ENCODE assay signal across 10 mouse cellular contexts in genomic region chr16:18250231-18250630, GRCm38 (mm10). TPM values are rescaled to one million over a fixed set of nuclear protein-coding genes. Genes with fewer than 3 reads are reported as not detected.
DNase-seq lines count a peak whose midpoint lies in the region; ATAC-seq and TF ChIP-seq lines count a peak whose summit lies in the region.
"Had no signal": no experiment of that assay in that cellular context is flagged by ENCODE, and none has a peak within 500 bp of the region (broad histone marks: within the 10 kb centered on the region; RNA-seq: fewer than 3 reads in every experiment).

No protein-coding gene starts in this region.

- H3K4me1 ChIP-seq in heart, embryonic 15.5 days (replicated peaks): peaks cover 34% of the 10 kb centered on the region
- H3K4me1 ChIP-seq in G1E (ENCODE audit: insufficient read depth, low read depth, low read length): peaks cover 68% of the 10 kb centered on the region
- peaks cover 50% of the 10 kb centered on the region for H3K4me1 ChIP-seq in hindbrain, embryonic 13.5 days (replicated peaks)
- H3K4me1 ChIP-seq in midbrain, embryonic 11.5 days (ENCODE audit: control insufficient read depth, insufficient read depth, low read length): peaks cover 30% of the 10 kb centered on the region

- peak overlapping the region; percentile 96 for H3K4me3 ChIP-seq in heart, embryonic 15.5 days
- peak overlapping the region; percentile 95 for H3K4me3 ChIP-seq in G1E (ENCODE audit: low read depth, low read length)
- peak overlapping the region; percentile 95 for H3K4me3 ChIP-seq in hindbrain, embryonic 13.5 days
- H3K4me3 ChIP-seq in midbrain, embryonic 11.5 days (ENCODE audit: low read depth, low read length): peak overlapping the region; percentile 96

- no peak for ATAC-seq in heart, embryonic 15.5 days (replicated peaks; ENCODE audit: insufficient number of reproducible peaks, insufficient read depth, low FRiP score, low read depth)
- ATAC-seq in G1E (ENCODE audit: extremely low read depth, insufficient number of reproducible peaks, low FRiP score, poor library complexity, severe bottlenecking): no peak
- no peak for ATAC-seq in hindbrain, embryonic 13.5 days (ENCODE audit: low FRiP score)
- no peak for ATAC-seq in midbrain, embryonic 11.5 days (ENCODE audit: low FRiP score)
- ATAC-seq in monocyte, adult 5-6 weeks (replicated peaks; ENCODE audit: insufficient number of reproducible peaks, low FRiP score, low TSS enrichment, poor library complexity, severe bottlenecking): no peak
- ATAC-seq in frontal cortex, adult (ENCODE audit: low TSS enrichment): no peak

- no peak for DNase-seq in heart, adult 8-10 months (ENCODE audit: low spot score)
- no peak for DNase-seq in G1E (ENCODE audit: low spot score)
- DNase-seq in midbrain, embryonic 11.5 days (ENCODE audit: low spot score, missing footprints): no peak
- DNase-seq in spleen, adult 18-20 months: no peak
- DNase-seq: cerebellum, adult 9-11 months had no signal

- peak overlapping the region; percentile 89 for H3K4me2 ChIP-seq in heart, embryonic 15.5 days
- peak overlapping the region; percentile 96 for H3K4me2 ChIP-seq in hindbrain, embryonic 13.5 days
- peak overlapping the region; percentile 92 for H3K4me2 ChIP-seq in midbrain, embryonic 11.5 days

- no peaks in the 10 kb centered on the region for H3K9me3 ChIP-seq in heart, embryonic 15.5 days (replicated peaks)
- no peaks in the 10 kb centered on the region for H3K9me3 ChIP-seq in G1E (replicated peaks)
- no peaks in the 10 kb centered on the region for H3K9me3 ChIP-seq in hindbrain, embryonic 13.5 days
- H3K9me3 ChIP-seq in midbrain, embryonic 11.5 days (ENCODE audit: control insufficient read depth, low read length): no peaks in the 10 kb centered on the region

- no peaks in the 10 kb centered on the region for H3K27me3 ChIP-seq in heart, embryonic 15.5 days
- no peaks in the 10 kb centered on the region for H3K27me3 ChIP-seq in G1E (ENCODE audit: insufficient read depth, low read length)
- H3K27me3 ChIP-seq in hindbrain, embryonic 13.5 days: no peaks in the 10 kb centered on the region
- H3K27me3 ChIP-seq in midbrain, embryonic 11.5 days (ENCODE audit: control insufficient read depth, insufficient read depth, low read length): no peaks in the 10 kb centered on the region

- no peak for TF ChIP-seq CTCF in G1E (IDR thresholded peaks at IDR 0.05; ENCODE audit: low read depth, low read length)

- peak overlapping the region; percentile 93; the same call in 1 of the 2 replicates for H3K27ac ChIP-seq in heart, embryonic 15.5 days
- no peak overlapping the region for H3K27ac ChIP-seq in hindbrain, embryonic 13.5 days
- no peak overlapping the region for H3K27ac ChIP-seq in midbrain, embryonic 11.5 days (ENCODE audit: low read depth, low read length)

- WGBS in heart, embryonic 15.5 days: 60% methylated on average over 4 of the region's 4 CpGs
- 54% methylated on average over 4 of the region's 4 CpGs for WGBS in hindbrain, embryonic 13.5 days
- WGBS in midbrain, embryonic 11.5 days: 54% methylated on average over 4 of the region's 4 CpGs

- peaks cover 63% of the 10 kb centered on the region for H3K36me3 ChIP-seq in heart, embryonic 15.5 days
- H3K36me3 ChIP-seq in G1E (replicated peaks): peaks cover 78% of the 10 kb centered on the region
- peaks cover 63% of the 10 kb centered on the region for H3K36me3 ChIP-seq in hindbrain, embryonic 13.5 days
- peaks cover 36% of the 10 kb centered on the region for H3K36me3 ChIP-seq in midbrain, embryonic 11.5 days (ENCODE audit: control insufficient read depth, insufficient read depth, low read length)

- H3K9ac ChIP-seq in heart, embryonic 15.5 days: peak overlapping the region; percentile 86
- peak overlapping the region; percentile 87 for H3K9ac ChIP-seq in hindbrain, embryonic 13.5 days
- peak overlapping the region; percentile 93 for H3K9ac ChIP-seq in midbrain, embryonic 11.5 days (ENCODE audit: low read length)

RNA-seq across cellular contexts. Expression of gene Ranbp1, which starts 1.7 kb away (rescaled TPM):
- 301 and 339 TPM in 2 replicates for polyA plus RNA-seq in heart, embryonic 15.5 days (2015; fragmentation: Nextera tagmentation; extraction: Ambion mirVana)
- total RNA-seq in heart, adult 8-10 months (2022): 10 to 100 TPM; 30.5 to 40.3 (median 34.7) TPM
- total RNA-seq in G1E (2014; fragmentation: Nextera tagmentation): 543 and 645 TPM in 2 replicates
- total RNA-seq in G1E (2017): 405 and 431 TPM in 2 replicates
- polyA plus RNA-seq in G1E (2012): 1,262 and 1,589 TPM in 2 replicates
- polyA plus RNA-seq in hindbrain, embryonic 13.5 days (2015; fragmentation: Nextera tagmentation; extraction: Ambion mirVana): 444 and 462 TPM in 2 replicates
- 1,256 and 1,339 TPM in 2 replicates for polyA plus RNA-seq in midbrain, embryonic 11.5 days (2014; fragmentation: Nextera tagmentation; extraction: Ambion mirVana)
- 90.8 to 134 TPM (median 92.1 TPM) in 3 replicates for total RNA-seq in monocyte, adult 5-6 weeks (2017)

RNA-seq across cellular contexts. Expression of gene Trmt2a, which starts 1.8 kb away (rescaled TPM):
- polyA plus RNA-seq in heart, embryonic 15.5 days (2015; fragmentation: Nextera tagmentation; extraction: Ambion mirVana): 44.1 and 75.4 TPM in 2 replicates
- total RNA-seq in heart, adult 8-10 months (2022): 10 to 100 TPM; 15.8 to 19.5 (median 17.7) TPM
- total RNA-seq in G1E (2014; fragmentation: Nextera tagmentation): 72.5 and 76.6 TPM in 2 replicates
- 107 and 122 TPM in 2 replicates for total RNA-seq in G1E (2017)
- polyA plus RNA-seq in G1E (2012): 86.8 and 91.4 TPM in 2 replicates
- polyA plus RNA-seq in hindbrain, embryonic 13.5 days (2015; fragmentation: Nextera tagmentation; extraction: Ambion mirVana): 95.8 and 98.7 TPM in 2 replicates
- 90.4 and 104 TPM in 2 replicates for polyA plus RNA-seq in midbrain, embryonic 11.5 days (2014; fragmentation: Nextera tagmentation; extraction: Ambion mirVana)
- total RNA-seq in monocyte, adult 5-6 weeks (2017): 78.5 to 79.6 TPM (median 79.2 TPM) in 3 replicates

RNA-seq across cellular contexts. Expression of gene Gm49776, which starts 7.9 kb away (rescaled TPM):
- polyA plus RNA-seq in heart, embryonic 15.5 days (2015; fragmentation: Nextera tagmentation; extraction: Ambion mirVana): 1.2 and 2.4 TPM in 2 replicates
- total RNA-seq in heart, adult 8-10 months (2022): not detected
- total RNA-seq in G1E (2014; fragmentation: Nextera tagmentation) (not detected in 2 replicates), G1E (2017) (0.35 TPM in 1 of 2 replicates, not detected in the other)
- polyA plus RNA-seq in G1E (2012): not detected in 2 replicates
- polyA plus RNA-seq in hindbrain, embryonic 13.5 days (2015; fragmentation: Nextera tagmentation; extraction: Ambion mirVana): 3.3 TPM in 1 of 2 replicates, not detected in the other
- polyA plus RNA-seq in midbrain, embryonic 11.5 days (2014; fragmentation: Nextera tagmentation; extraction: Ambion mirVana): 1.4 TPM in 1 of 2 replicates, not detected in the other
- 4.2 TPM in 1 of 3 replicates, not detected in the others for total RNA-seq in monocyte, adult 5-6 weeks (2017)
- total RNA-seq: neutrophil, adult 5-6 weeks had no signal

RNA-seq across cellular contexts. Expression of gene Zdhhc8, which starts 15.3 kb away (rescaled TPM):
- polyA plus RNA-seq in heart, embryonic 15.5 days (2015; fragmentation: Nextera tagmentation; extraction: Ambion mirVana): 18.8 and 29.3 TPM in 2 replicates
- 10 to 100 TPM; 19.5 to 24.0 (median 20.8) TPM for total RNA-seq in heart, adult 8-10 months (2022)
- 0.45 and 1.5 TPM in 2 replicates for total RNA-seq in G1E (2014; fragmentation: Nextera tagmentation)
- 0.46 and 0.71 TPM in 2 replicates for total RNA-seq in G1E (2017)
- 4.7 and 5.7 TPM in 2 replicates for polyA plus RNA-seq in G1E (2012)
- polyA plus RNA-seq in hindbrain, embryonic 13.5 days (2015; fragmentation: Nextera tagmentation; extraction: Ambion mirVana): 11.9 and 12.2 TPM in 2 replicates
- 7.1 and 8.4 TPM in 2 replicates for polyA plus RNA-seq in midbrain, embryonic 11.5 days (2014; fragmentation: Nextera tagmentation; extraction: Ambion mirVana)
- 0.76 to 6.5 TPM (median 1.2 TPM) in 3 replicates for total RNA-seq in monocyte, adult 5-6 weeks (2017)

RNA-seq across cellular contexts. Expression of gene Ccdc188, which starts 32.6 kb away (rescaled TPM):
- 0.14 TPM in 1 of 2 replicates, not detected in the other for polyA plus RNA-seq in heart, embryonic 15.5 days (2015; fragmentation: Nextera tagmentation; extraction: Ambion mirVana)
- total RNA-seq in heart, adult 8-10 months (2022): not detected
- total RNA-seq in G1E (2014; fragmentation: Nextera tagmentation) (not detected in 2 replicates), G1E (2017) (not detected in 2 replicates)
- polyA plus RNA-seq in G1E (2012): not detected in 2 replicates
- polyA plus RNA-seq in hindbrain, embryonic 13.5 days (2015; fragmentation: Nextera tagmentation; extraction: Ambion mirVana): not detected in 2 replicates
- not detected in 2 replicates for polyA plus RNA-seq in midbrain, embryonic 11.5 days (2014; fragmentation: Nextera tagmentation; extraction: Ambion mirVana)
- total RNA-seq in monocyte, adult 5-6 weeks (2017): not detected in 3 replicates
- total RNA-seq: neutrophil, adult 5-6 weeks had no signal
